Mouse (Mus musculus) yolk sac, embryonic 10.5 days (tissue): ENCODE data around the gene Nkain4.

Source experiments
- DNase-seq: peaks from one replicate; pipeline ENCODE4 v3.0.0-alpha.2; 2017; ENCODE audit warnings: low spot score

The Nkain4 gene

DNA sequence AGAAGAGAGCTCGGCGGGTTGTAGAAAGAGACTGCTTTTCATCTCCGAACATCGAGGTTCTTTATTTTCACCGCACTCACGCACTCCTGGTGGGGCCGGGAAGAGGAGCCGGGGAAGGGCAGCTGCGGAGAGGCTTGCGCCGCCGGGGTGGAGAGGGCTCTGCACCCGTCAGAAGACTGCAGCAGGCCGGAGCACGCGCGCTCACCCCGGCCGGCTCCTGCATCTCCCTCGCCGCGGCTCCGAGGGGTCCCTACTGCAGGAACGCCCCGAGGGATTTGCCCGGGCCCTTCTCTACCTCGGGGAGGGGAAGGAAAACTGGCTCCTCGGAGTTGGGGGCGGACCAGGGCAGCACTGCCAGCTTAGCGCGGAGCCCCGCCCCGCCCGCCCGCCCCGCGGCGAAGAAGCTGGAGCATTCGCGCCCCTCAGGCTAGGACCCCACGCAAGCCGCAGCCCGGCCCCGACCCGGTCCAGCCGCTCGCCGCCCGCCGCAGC lies 60.9 kb downstream of the Nkain4 start:
- no peak for DNase-seq

DNA sequence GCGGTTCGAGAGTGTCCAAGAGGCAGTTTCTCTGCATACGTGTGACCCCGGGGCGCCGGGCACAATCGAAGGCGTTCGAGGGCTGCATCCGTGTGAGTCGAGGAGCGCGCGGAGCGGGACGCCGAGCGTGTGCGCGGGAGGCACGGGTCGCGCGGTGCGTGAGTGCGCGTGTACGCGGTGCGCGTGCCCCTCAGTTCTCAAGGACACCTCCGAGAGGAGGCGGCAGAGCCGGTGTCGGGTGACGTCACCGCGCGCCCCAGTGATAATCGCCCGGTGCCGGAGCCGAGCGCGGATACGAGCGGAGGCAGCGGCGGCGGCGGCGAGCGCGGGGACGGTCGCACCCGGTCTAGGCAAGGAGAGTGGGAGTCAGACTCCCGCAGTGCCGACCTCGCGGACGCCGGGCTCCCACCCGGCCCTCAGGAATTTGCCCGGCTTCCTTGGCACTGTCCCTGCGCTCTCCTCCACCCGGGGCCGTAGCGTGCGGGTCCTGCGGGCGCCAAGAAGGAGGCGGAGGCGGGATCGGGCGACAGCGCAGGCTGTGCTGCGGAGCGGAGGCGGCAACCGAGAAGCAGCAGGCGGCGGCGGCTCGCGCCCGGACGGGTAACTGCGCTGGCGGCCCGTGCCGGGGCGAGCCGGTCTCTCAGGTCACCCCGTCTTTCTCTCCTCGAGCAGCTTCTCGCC lies 61.5 kb downstream of the Nkain4 start:
- no peak for DNase-seq

DNA sequence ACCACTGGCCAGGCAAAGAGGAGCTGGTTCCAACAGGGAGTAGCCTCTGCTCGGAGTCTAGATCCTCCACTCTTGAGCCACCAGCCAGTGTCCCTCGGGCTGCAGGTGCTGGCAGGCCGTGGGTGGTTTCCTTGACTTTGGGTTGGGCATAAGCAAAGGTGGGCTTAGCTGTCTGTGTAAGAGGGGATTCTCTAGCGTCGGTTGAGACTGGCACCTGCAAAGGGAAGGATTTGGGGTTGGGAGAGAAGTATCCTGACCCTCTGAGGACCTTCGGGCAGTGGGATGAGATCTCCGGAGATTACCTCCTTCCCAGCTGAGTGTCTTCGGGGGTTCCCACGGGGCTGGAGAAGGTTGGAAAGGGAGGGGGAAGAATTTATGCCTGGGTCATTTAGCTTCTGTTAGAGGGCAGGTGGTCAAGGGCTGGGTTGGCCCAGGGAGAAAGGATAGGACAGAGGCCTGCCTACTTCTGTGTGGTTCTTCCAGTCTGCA lies 62.6 kb downstream of the Nkain4 start:
- no peak for DNase-seq

DNA sequence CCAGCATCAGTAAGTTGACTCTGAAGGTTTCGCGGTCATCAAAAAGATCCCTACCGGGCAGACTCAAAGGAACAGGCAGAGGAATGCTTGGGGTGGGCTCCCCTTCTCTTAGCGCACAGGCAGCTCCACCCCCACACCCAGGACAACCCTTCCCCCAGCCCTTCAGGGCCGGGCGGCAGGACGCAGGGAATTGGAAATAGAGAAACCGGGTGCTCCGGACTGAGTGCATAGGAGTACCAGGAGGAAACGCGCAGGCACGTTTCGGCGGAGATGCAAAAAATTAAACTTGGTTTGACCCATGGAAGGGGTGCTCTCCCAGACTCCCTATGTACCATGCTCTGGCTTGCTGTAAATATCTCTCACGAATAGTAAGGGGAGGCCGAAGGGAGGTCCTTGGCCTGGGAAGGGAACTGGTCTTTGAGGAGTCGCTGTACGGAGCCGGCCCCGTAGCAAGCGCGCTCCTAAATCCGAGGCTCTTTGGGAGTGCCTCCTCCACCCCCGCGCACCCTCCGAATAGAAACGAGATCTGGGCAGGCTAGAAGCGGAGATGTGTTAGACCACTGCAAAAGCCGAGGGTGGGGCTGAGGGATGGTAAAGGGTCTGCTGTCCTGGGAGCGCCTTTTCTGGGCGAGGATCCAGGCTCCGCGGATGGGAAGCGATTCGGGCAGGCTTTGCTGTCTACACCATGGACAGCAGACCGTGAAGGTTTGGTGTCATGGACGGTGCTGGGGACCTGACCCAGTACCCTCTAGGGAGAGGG lies 63.2 kb downstream of the Nkain4 start:
- no peak for DNase-seq

DNA sequence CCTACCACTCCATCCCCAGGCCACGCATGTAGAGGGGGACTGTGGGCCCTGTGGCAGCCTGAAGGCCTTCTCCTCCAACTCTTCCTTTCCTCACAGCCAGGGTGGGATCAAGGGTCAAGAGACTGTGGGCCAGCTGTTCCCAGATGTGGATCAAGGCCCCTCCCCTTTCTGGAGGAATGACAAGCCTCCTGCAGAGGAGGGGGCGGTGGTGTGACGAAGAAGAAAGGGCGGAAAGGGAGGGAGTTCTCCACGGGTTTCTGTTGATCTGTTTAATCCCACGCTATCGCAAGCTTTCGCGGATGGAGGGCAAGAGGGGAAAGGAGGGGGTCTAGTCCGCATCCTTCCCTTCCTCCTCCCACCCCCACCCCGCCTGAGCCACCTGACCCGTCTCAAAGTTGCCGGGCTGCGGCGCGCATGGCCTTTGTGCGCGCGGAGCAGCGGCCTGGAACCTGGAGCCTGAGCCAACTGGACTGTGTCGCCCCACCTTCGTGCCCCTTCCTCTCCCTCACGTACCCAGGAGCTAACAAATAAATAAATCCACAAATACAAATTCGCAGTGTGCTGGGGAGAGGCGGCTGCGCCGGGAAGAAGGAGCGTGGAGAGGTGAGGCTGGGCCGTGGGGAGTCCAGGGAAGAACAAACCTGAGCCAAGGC lies 64.0 kb downstream of the Nkain4 start:
- DNase-seq, result no peak

DNA sequence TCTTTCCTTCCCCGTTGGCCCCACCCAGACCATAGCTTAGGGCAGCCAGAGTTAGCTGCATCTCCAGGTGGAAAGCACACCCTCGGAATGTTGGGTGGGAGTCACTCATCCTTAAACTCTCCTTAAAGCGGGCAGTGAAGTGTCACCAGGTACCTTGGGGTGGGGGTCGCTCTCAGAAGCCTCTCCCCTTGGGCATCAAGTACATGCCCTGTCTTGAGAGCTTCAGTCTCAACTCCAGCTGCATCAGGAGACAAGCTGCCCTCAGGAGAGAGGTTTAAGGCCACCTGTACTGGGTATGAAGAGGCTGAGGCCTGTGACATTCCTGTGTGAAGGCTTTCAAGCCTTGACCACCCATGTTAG lies 64.6 kb downstream of the Nkain4 start:
- DNase-seq, result no peak

DNA sequence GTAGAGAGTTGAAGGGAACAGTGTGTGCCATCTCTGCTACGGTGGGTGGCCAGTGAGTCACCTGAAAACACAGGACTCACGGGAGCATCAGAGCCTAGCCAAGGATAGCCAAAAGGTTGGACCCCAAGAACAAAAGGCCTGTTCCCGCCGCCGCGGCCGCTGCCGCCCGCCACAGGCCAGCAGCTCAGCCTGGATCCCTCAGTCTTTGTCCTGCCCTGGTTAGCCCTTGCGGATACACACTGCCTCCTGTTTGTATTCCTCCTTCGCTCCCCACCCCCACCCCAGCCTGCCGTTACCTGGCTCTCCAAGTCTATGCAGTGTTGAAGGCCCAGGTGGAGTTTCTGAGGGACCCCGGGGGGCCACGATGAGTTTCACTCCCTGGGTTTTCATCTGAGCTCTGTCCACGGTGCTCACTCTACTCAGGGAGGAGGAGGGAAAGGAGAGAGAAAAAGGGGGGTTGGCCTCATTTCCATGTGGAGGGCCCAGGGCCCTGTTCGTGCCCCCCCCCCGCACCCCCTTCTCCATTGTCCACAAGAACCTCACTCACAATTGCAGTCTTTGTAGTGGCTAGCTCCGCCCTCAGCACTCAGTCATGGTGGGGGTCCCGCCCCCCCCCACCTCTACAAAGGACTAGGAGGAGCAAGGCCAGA lies 65.1 kb downstream of the Nkain4 start:
- DNase-seq, result no peak

DNA sequence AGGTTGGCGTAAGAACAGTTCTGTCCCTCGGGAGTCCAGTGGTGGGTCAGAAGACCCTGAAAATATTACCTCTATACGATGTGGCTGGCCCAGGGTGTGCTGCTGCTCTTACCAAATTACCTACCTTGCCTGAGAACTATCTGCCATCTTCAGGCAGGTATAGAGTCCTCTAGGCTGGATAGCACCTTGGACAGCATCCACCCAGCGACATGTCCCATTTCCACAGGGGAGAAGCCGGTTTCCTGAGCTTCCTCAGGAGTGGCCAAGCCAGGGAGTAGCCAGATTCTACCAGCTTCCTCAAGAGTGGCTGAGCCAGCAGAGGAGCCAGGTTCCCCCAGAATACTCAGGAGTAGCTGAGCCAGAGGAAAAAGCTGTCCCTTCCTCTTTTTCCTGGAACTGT lies 69.2 kb downstream of the Nkain4 start:
- no peak for DNase-seq
